Mouse (Mus musculus): ENCODE measurements around the gene Nmnat3.

Nmnat3 gene

DNA sequence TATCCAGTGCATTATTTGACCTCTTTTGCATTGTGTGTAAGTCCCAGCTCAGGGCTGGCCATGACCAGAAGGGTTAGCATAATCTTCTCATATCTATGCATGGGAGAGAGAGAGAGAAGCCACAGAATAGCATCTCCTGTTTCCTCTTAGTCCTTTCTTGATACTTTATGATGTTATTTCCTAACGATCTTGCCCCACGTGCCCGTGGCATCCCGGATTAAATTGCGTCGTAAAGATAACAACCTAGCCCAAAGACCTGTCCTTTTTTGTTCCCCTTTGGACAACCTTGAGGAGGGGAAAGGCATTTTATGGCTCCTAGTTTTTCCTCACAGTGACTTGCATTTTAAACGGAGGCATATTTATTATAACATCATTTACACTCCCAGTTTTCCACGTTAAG is 78.8 kb downstream of the Nmnat3 start:
- no peak for DNase-seq (ENCODE audit: low spot score)

DNA sequence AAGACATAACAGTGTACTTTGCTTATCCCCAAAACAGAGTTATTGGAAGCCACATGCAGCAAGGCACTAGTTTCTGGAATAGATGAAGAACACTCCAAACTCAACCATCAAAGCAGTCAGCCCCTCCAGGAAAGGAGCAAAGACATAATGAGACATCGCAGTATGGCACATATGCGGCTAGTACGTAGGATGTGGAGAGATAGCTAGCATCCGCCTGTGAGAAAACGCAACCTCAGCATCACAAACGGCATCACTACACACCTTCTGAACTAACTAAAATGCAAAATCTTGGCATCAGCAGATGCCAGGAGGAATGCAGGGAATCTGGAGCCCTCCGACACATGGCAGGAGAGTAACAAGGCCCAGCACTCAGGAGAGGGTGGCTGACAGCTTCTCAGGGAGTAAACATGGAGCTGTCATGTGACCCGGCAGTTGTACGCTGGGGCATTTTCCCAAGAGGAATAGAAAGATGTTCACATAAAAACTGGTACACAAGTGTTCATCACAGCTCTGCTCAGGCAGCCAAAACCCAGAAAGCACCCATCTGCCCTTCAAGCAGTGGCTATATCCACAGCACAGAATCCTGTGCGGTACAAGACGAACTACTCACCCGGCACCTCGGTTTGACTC is 80.2 kb downstream of the Nmnat3 start:
- no peak for DNase-seq (ENCODE audit: low spot score)

DNA sequence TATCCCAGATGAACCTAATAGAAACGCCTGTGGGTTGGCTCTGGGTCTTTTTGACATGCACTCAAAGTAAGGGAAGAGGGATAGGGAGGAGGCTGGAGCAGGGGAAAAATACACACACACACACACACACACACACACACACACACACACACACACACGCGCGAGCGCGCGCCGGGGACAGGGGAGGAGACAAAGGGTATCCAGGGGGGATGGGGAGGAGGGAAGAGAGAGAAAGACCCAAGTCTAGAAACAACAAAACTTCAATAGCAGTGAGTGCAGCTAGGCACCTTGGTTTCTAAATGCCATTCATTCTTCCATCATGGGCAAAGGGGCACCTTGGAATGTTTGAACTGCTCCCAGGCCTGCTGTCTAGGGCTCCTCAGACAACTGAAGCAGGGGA is 82.5 kb downstream of the Nmnat3 start:
- no peak for DNase-seq (ENCODE audit: low spot score)

DNA sequence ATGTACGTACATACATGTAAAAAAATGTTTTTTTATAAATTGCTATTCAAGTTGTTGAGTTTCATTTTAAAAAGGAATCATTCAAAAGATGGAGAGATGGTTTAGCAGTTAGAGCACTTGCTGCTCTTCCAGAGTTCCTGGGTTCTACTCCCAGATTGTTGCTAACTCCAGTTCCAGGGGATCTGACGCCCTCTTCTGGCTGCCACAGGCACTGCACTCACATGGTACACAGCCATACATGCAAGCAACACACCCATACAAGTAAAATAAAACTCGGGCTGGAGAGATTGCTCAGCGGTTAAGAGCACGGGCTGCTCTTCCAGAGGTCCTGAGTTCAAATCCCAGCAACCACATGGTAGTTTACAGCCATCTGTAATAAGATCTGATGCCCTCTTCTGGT is 86.1 kb downstream of the Nmnat3 start:
- DNase-seq (ENCODE audit: low spot score) = no peak

DNA sequence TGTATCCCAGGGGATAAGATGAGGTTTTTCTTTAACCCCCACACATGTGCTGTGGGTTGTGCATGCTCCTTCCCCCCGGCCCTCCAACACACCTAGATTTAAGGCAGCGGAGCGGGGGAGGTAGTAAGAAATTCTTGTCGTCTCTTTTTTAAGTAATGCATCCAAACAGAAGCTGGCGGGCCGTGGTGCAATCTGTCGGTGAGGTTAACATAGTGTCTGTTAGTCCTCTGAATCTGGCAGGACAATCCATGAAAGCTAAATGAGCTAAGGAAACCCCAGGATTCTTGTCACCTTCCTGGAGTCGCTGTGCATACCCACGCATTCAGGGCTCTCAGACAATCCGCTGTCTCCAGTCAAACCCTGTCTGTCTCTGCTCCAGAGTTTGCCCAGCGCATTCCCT is 87.7 kb downstream of the Nmnat3 start:
- no peak for DNase-seq (ENCODE audit: low spot score)

DNA sequence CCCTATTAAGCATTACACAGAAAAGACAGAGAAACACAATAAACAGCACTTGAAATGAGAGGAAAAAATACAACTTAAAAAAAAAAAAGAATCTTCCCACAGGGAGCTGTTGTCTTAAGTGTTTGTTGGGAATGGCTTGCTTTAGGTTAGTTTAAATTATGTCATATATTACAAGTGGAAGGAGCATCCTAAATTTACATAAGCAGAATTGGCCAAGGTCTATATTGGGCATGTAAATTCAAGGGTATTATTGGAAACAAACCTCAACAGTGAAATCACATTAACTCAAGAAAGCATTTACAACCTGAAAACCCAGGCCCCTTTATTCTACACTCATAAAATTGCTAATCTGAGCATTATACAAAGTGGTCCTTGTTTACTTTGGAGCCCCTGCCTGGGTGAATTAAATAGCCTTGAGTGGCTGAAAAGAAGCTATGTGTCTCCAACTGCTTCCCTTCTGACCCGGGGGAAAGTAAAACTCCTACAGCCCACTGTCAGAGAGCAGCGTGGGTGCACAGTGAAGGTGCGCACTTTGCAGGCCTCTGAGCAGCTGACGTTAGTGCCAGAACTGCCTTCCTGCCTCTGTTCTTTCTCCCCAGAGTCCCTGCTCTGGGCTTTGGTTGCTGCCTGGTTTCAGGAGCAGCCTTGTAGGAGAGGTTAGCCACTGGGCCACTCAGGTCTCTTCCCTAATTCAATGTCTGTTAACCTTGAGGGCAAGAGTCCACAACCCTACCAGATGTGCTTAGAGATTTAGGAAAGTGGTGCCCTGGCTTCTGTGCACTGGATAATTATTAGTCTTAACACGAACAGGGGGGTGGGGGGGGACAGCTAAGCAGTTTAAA is 88.3 kb downstream of the Nmnat3 start:
- no peak for DNase-seq (ENCODE audit: low spot score)

DNA sequence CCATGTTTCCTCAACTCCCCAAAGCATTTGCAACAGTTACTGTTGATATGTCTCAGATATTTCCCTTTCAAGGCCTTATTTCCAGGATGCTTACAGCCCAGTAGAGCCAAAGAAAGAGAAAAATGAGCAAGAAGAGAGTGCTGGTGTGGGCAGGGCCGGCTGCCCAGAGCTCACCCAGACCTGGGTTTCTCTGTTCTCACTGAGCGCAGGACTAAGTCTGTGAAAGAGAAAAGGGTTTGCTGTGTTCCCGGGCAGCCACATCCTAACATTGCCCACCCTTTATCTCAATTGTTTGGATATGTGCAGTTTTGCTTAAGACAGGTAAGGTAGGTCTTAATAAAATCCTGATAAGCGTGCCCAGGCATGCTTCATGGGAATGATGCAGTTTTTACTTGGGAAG is 92.5 kb downstream of the Nmnat3 start:
- no peak for DNase-seq (ENCODE audit: low spot score)

DNA sequence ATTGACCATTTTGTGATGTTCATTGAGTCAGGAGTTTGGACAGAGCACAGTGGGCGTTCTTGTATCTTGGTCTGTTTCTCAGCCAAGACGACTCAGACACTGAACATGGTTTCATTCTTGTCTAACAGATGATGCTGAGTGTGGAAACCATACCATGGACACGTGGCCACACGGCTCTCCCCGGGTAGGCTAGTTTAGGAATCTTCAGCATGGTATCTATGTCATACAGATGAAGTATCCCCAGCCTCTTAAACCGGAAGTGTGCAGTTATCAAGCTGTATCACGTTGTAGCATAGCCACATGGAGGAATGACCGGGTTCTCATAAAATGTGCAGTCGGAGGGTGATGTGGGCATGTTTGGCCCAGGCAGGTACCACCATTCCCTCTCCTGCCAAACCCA is 93.4 kb downstream of the Nmnat3 start:
- no peak for DNase-seq (ENCODE audit: low spot score)

DNA sequence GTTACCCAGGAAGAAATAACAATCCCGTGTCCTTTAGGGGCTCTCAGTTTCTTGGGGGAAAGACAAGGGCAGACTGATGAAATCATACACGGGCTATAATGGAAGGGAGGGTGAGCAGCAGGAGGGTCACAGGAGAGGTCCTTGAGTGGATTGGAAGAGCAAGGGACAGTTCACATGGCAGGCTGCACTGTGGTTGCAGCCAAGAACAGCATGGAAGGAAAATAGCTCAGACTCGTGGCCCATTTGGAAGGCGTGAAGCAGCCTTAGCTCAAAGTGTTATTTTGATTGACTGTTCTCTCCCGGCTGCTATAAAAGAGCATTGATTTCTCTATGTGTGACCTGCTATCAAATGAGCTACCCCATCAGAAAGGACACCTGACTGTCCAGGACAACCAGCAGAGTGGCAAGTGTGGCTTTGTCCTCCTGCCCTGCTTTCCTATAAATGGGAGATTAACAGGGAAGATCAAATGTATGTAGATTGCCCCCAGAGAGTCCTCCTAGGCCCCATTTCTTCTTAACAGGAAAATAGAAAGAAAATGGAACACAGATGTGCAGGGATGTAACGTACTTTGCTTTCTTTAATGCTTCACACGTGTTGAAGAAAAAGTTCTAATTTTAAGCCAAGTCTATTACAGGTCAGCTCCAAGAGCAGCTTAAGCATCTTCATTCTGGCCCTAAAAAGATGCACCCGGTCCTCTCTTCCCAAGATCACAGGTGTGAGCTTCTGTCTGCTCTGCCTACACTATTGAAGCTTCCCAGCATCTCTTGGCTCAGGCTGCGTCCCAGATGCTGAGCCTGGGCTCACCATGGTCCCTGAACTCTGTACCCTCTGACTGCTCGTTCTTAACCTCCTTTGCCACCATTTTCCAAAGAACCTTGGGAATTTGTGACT is 100.8 kb downstream of the Nmnat3 start:
- no peak for DNase-seq (ENCODE audit: low spot score)

DNA sequence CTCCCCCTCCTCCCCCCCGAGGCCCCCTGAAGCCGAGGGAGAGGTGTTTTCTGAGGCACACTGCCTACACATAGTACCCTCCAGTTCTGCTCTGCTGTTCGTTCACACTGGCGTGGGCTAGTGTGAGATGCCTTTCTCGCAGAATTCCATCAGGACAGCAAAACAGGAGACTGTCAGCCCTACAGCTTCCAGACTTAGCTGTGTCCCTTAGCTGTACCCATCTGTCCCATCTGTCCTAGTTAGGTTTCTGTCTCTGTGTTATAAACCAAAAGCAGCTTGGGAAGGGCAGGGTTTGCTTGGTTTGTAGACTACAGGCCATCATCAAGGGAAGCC is 101.4 kb downstream of the Nmnat3 start:
- no peak for DNase-seq (ENCODE audit: low spot score)

DNA sequence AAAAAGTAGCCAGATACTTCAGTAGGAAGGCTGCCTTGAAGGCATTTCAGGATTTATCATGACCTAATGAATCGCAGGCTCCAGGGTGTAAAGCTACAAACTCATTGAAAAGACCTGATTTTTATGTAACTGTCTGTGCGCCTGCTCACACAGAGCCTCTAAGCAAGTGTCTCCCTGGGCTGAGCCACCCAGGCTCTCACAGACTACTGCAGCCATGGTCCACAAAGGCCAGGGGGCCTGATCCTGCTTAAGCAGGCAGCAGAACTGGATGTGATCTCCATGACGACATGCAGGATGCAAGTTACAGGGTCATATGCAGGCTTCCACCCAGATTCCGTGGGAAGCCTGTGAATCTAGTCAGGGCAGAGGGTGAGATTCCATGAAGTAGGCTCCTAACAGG is 106.3 kb downstream of the Nmnat3 start:
- no peak for DNase-seq (ENCODE audit: low spot score)

DNA sequence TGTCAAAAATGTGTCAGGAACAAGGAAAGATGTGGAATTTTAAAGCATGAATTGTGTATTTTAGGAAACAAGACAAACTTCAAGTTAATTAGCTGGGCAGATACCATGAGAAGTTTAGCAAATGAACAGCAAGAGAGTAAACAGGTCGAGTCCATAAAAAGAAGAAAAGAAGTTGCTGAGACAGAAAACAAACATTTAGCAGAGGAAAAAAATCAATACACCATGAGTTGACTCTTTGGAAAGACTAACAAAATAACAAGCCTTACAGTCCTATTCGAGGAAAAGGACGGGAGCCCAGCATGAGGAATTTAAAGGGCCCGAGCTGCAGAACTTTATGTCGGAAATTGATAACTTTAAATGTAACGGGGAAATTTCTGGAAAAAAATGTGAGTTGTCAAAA is 110.0 kb downstream of the Nmnat3 start:
- DNase-seq (ENCODE audit: low spot score) = no peak

DNA sequence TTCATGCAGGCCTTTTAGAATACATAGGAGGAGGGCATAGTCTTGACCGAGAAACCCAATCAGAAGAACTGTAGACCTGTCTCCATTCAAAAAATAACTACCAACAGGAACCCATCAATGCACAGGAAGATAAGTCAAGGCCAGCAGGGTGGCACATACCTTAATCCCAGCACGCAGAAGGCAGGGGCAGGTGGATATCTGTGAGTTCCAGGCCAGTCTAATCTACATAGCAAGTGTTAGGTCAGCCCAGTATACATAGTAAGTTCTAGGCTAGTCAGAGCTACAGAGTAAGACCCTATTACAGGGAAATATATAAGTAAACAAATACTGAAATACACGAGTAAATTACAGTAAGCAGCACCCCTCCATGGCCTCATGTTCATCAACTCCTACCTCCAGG is 110.6 kb downstream of the Nmnat3 start:
- no peak for DNase-seq (ENCODE audit: low spot score)

DNA sequence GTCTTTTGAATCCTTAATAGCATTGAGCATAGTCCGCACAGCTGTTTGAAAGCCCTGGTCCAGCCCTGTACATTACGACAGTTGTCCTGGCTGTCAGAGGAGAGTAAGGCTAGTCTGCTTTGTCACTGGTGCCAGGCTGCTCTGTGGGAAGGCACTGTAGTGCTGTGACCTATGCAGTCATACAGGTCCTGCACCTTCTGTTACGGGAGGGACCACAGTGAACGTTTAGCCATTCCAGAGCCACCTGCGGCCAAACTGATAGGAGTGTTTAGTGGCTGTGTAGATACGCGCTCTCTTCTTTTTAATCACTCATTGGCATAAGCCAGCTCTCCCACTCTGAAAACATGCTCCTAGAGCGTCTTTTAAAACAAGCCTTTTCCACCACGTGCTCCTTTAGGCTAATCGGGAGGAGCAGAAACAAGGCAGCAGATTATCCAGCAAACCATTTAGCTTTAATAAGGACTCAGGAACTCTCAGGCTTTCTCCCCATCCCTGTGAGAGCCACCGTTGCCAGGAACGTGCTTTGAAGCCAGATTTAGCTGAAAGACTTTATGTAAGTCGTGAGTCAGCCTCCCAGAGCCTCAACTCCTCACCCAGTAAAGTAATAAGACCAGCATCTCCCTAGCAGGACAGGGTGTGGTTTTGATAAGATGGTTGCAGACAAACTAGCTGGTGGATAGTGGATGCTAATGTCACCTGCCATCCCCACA is 113.1 kb downstream of the Nmnat3 start:
- DNase-seq (ENCODE audit: low spot score) = no peak

DNA sequence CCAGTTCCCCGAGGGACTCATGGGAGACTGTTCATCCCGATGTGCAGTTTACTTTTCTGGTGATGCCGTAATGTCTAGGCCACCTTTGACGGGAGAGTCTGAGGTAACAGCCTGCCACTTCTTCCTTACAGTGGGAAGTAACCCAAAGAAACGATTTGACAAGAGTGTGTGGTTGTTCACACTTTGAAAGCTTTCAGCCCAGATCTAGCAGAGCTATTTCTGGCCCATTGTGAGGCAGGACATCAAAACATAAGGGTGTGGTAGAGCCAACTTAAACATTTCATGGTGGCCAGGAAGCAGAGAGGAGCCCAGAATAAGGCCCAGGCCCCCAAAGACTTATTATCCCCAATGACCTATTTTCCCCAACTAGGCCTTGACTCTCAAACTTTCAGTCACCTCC is 114.4 kb downstream of the Nmnat3 start:
- no peak for DNase-seq (ENCODE audit: low spot score)

DNA sequence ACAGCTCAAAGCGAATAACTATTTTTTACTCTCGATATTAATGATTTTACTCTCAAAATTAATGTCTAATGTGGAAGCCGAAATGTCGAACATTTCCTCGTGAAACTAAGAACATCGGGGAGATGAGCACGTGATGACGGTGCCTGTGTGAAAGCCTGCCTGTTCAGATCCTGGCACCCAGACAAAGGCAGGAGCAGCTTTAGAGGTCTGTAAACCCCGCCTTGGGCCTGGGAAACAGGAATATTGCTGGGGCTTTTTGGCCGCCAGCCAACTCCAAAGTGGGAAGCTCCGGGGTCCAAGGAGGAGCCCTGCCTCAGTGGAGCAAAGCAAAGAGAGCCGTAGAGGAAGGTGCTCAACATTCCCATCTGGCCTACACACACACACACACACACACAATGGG is 120.5 kb downstream of the Nmnat3 start:
- DNase-seq (ENCODE audit: low spot score) = no peak

DNA sequence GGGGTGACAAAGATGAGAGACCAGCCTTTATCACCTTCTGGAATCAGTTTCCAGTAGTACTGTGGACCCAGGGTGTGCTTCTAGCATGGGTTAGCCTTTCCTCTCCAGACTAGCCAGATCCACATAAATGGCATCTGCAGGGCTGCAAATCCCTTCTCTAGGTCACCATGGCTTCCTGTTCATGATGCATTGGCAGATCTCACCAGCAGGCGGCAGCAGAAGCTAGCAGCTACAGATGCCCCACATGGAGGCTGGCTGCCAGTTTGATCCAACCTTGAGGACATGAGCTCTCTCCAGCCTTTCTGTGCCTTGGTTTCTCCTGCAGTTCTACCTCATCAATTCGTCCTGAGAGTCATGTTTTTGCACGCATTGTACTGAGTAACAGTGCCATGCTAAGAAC is 121.9 kb downstream of the Nmnat3 start:
- peak; percentile 72 for DNase-seq (ENCODE audit: low spot score)

DNA sequence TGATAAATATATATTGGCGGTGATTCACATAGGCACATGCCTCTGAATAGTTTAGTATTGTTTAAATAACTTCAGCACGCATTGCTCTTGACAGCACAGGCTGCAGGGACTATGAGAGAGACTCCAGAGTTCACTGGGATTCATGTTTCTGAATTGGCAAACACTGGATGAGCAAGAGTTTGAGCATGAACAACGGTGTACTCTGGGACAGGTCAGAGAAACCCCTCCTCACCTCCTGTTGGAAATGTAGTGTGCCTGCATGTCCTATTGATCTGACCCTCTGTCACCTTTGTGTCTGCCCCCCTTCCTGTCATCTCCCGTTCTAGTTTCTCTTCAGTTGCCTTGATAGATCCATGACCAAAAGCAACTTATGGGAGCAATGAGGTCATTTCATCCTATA is 128.2 kb downstream of the Nmnat3 start:
- no peak for DNase-seq (ENCODE audit: low spot score)

DNA sequence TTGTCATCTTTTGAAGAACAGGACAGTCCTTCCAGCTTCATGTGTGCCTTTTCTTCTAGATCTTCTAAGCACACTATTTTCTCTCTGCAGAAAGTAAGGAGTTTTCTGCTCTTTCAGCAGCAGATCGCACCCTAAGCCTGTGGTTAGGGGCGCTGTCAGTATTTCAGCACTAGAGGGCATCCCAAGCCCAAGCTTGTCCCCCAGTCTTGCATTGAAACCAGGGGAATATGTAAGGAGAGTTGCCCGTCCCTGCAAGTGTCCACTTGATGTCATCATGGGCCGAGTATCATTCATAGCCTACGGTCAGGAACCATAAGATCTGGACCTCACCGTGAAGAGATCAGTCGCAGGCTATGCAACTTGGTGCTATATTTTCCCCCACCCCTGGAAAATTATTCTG is 130.7 kb downstream of the Nmnat3 start:
- no peak for DNase-seq (ENCODE audit: low spot score)

DNA sequence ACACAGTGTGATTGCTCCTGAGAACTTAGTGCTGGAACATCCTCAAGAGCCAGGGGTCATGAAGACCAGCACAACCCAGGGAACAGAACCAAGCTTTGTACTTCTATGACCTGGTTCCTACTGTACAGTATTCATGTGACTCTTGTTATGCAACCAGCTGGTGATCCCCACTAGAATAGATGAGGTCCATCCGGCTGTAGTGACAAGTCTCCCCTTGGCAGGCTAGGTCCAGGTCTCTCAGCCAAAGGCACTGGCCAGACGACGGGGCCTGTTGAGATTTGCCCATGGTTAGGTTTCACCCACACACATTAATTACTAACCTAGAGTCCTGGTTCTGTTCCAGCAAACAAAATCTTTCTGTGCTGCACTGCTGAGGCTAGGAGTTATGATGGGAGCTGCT is 131.1 kb downstream of the Nmnat3 start:
- no peak for DNase-seq (ENCODE audit: low spot score)

DNA sequence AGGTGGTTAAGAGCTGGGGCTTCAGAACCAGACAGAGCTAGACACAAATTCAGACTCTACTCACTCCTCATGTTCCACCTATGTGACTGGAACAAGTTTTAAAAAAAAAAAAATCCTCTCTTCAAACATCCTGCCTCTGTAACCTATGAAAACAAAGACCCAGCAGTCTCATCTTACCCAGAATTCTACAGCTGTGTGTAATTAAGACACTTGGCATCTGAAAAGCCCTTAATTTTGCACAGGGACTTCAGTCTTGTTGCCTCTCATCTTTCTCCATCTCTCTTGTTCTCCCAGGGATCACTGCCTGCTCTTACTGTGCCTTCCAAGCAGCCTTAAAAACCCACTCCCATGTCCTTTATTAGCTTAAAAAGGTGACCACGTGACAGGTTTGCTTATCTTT is 133.4 kb downstream of the Nmnat3 start:
- DNase-seq (ENCODE audit: low spot score) = no peak

DNA sequence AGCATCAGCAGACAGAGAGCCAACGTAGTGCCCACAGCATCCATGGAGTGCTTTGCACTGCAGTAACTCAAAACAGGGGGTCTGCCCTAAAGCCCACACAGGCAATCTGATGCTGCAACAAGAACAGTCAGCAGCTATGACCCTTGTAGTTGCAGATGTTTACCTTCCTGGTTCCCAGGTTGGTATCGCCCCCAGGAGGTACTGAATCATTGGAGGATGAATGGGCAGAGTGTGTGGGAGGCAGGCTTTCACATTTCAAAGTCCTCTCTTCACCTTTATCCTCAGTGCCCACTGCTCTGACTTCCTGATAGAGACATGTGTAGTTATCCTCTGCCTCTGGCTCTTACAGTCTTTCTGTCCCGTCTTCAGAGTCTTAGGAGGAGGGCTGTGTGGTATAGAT is 134.7 kb downstream of the Nmnat3 start:
- no peak for DNase-seq (ENCODE audit: low spot score)

Measured in urinary bladder, postnatal 25 days (tissue).